Mouse (Mus musculus): Measurements from ENCODE around the gene B3gnt7.

Gene B3gnt7

GRCm38 (mm10) chr1:86302532-86302931 lies at the start of gene B3gnt7:
Gene B3gnt7 (plus strand): TSS chr1:86302832.
- DNase-seq (ENCODE audit: low read depth, low spot score) = no peak

GRCm38 (mm10) chr1:86253410-86253809 lies 49.2 kb upstream of the B3gnt7 start:
- no peak for DNase-seq (ENCODE audit: low read depth, low spot score)

- no peak for DNase-seq (ENCODE audit: low read depth, low spot score)
Observed at GRCm38 (mm10) chr1:86256311-86256710, 46.3 kb upstream of the B3gnt7 start.

DNA sequence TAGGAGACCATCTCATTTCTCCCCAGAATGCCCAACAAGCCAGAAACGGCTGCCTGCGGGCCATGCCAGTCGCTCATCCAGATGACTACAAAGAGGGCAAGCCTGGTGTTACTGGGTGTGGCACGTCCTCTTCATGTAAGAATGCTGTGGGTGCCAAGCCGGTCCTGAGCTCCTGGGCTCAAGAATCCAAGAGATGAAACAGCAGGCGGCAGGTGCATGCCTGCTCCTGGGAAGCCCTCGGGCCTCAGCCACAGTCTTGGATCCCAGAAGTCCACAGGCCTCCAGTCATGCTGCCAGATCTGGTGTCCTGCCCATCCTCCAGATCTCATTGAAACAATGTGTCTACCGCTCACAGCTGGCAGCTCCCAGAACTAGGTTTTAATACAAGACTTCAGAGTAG lies 45.4 kb upstream of the B3gnt7 start:
- DNase-seq (ENCODE audit: low read depth, low spot score) = no peak

DNA sequence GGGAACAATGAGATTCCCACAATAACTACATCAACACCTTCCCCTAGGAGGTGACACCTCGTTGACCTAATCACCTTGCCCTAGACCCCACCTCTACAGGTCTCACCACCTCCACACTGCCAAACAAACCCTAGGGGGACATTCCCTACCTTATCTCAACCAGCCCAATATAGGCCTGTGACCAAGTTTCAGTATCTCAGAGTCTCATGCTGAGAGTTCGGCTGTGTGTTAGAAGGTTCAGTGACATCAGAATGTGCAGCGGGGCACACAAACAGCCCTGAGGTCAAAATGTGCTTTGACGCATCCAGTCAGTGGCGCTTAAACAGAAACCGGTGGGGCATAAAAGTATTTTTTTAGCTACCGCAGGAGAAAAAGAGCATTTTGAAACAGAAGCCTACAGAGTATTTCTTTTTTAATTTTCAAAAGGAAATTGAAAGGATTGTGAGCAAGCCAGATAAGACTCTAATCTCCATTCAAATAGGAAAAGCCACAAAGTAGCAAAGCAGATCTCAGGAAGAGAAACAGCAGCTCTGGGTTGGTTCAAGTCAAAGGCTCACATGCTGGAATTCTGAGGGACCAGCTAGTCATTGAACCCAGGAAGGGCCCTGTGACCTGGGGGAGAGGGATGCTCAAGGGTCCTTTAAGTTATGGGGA lies 44.3 kb upstream of the B3gnt7 start:
- DNase-seq (ENCODE audit: low read depth, low spot score) = no peak

GRCm38 (mm10) chr1:86263564-86264339 lies 38.9 kb upstream of the B3gnt7 start:
- DNase-seq (ENCODE audit: low read depth, low spot score) = no peak

- no peak for DNase-seq (ENCODE audit: low read depth, low spot score)
Observed at GRCm38 (mm10) chr1:86265060-86265459, 37.6 kb upstream of the B3gnt7 start.

GRCm38 (mm10) chr1:86268492-86269189 lies 34.0 kb upstream of the B3gnt7 start:
- DNase-seq (ENCODE audit: low read depth, low spot score) = no peak

DNA sequence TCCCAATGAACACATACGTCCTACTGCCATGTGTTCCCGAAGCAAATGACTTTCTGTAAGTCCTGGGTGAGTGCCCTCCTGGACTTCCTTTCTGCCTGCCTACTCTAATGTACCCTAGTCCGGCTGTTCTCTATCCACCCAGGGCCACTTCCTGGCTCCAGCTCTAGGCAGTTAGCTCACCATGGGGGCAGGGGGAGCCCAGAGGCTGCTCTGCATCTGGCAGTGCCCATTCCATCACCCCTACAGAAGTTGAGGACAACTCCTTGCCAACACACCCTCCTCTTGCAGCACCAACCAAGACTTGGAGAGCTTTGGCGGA lies 33.5 kb upstream of the B3gnt7 start:
- no peak for DNase-seq (ENCODE audit: low read depth, low spot score)

DNA sequence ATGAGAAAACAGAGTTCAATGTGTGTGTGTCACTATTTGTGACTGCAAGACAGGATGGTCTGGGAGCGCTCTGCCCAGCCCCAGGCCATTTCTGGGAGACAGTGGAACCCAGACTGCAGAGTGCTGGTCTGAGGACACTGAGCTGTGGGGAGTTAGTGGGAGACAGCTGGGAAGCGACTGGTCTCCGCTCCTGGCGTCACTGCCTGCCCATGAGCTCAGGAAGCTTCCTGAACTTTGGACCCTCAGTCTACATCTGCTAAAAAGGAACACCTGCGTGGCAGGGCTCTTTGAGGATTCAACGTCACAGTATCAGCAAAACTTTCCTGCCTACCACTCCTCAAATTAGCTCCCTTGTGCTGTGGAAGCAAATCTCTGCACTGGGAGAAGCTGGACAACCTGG lies 30.9 kb upstream of the B3gnt7 start:
- DNase-seq (ENCODE audit: low read depth, low spot score) = no peak

DNA sequence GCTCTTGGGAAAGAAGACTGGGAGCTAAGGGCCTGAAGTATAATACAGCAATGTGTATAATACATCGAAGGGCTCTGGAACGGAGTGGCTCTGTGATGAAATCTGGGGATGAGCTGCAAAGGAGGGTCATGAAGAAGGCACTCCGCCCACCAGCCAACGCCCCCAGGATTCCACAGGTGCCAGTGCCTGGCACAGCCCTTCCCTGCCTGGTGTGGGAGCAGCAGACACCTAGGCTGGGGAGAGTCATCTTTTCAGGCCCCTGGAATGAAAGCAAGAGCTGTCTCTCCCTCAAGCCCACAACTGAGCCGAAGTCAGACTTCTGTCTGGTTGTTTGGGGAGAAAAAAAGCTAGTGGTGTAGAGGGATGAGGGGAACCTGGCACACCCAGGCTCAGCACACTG lies 25.6 kb upstream of the B3gnt7 start:
- DNase-seq (ENCODE audit: low read depth, low spot score) = no peak

DNA sequence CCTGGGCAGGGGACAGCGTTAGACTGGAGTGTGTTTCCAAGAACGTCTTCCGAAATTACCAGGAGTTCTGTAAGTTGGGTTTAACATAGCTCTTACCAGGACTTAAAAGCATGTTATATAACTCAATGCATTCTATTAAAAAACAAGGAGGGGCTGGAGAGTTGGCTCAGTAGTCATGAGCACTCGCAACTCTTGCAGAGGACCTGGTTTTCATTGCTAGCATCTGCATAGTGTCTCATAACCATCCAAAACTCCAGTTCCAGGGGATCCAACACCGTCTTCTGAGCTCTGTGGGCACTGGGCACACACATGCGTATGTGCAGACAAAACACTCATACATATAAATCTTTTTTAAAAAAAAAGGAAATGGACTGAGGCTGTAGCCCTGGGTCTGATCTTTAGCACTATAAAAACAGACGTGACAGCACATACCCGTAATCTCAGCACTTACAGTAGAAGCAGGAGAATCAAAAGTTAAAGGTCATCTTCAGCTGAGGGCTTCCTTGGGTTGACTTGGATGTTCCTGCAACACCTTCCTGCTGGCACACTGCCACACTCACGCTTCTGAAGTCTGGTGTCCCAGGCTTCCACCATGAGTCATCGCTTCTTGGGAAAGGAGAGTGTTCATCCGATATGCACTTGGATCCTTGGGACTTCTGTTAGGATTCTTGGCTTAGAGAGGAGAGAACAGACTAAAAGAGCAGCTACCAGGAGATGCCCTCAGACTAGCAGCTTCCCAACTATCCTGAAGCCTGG lies 20.7 kb upstream of the B3gnt7 start:
- no peak for DNase-seq (ENCODE audit: low read depth, low spot score)

GRCm38 (mm10) chr1:86284101-86284500 lies 18.5 kb upstream of the B3gnt7 start:
- no peak for DNase-seq (ENCODE audit: low read depth, low spot score)

DNA sequence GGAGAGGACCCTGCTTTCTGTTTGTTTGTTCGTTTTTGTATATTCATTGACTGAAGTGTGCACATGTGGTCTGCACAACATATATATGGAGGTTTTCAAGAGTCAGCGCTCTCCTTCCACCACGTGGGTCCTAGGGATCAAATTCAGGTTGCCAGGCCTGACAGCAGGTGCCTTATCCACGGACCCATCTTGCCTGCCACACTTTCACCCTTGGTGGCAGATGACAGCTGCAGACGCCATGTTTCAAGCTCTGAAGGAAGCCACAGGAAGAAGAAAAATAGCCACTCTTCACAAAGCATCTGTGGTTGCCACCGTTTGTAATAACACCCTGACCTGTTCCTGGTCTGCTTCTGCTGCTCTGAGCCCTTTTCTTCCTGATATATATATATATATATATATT lies 17.3 kb upstream of the B3gnt7 start:
- no peak for DNase-seq (ENCODE audit: low read depth, low spot score)

DNA sequence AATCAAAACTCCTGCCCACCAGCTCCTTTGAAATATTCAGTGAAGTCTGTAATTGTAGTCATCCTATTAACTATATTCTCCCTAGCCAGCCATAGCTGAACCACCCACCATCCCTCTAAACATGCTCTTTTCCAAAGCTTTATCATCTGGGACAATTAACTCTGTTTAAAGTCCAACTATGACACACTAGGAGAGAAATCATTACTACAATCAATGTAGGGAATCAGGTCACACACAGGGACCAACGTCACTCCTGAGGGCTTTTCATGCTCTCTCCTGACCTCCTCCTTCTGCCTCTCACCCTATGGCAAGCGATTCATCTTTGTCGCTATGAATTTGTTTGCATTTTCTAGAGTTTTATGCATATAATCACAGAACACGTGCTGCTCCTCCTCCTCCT lies 15.2 kb upstream of the B3gnt7 start:
- no peak for DNase-seq (ENCODE audit: low read depth, low spot score)

- no peak for DNase-seq (ENCODE audit: low read depth, low spot score)
Observed at GRCm38 (mm10) chr1:86290452-86290851, 12.2 kb upstream of the B3gnt7 start.

- DNase-seq (ENCODE audit: low read depth, low spot score) = no peak
Observed at GRCm38 (mm10) chr1:86293091-86293490, 9.5 kb upstream of the B3gnt7 start.

DNA sequence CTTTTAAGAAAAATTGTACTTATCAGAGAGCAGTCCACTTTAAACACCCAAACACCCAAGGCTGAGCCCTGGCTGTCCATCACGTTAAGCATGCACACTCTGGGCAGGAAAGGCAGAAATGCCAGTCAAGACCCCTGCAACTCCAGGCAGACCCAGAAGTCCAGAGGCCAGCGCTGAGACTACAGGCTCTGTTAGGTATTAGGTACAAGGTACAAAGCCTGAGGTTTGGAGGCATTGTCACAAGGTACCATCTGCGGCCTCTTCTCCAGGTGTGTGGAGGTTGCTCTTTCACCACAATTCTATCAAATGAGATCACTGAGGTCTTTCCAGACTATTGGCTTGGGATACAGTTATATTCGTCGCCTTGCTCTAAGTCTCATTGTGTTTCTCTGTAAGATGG lies 8.8 kb upstream of the B3gnt7 start:
- no peak for DNase-seq (ENCODE audit: low read depth, low spot score)

- no peak for DNase-seq (ENCODE audit: low read depth, low spot score)
Observed at GRCm38 (mm10) chr1:86294472-86294871, 8.2 kb upstream of the B3gnt7 start.

DNA sequence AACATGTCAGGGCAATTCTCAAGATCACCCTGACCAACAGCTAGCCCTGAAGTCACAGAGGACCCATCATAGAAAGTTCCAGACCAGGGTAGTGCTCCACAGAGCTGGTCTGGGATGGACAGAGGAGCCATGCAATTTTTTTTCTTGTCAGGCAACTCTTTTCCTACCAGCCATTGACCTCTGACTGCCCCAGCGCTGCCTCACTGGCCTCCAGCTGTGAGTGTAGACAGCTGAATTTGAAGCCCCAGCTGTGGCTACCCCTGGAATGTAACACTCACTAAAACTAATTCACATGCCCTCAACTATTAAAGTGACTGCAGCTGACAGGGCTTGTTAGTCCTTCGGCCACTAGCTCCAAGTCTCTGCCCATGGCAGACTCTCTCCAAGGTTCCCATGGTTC lies 2.5 kb upstream of the B3gnt7 start:
- no peak for DNase-seq (ENCODE audit: low read depth, low spot score)

- DNase-seq (ENCODE audit: low read depth, low spot score) = no peak
Observed at GRCm38 (mm10) chr1:86300731-86301130, 1.9 kb upstream of the B3gnt7 start.
